Mouse (Mus musculus) layer of hippocampus, adult 11-12 months (tissue): ENCODE data around the gene Olfr171.
"Not testable (repeated sequence)": the region's sequence is repeated elsewhere in the genome, so short reads cannot be mapped to it uniquely, and the experiment has no call there.

Source experiments
- DNase-seq: peaks from one replicate; pipeline ENCODE4 v3.0.0; 2022; ENCODE audit warnings: low spot score

Olfr171 gene

GRCm38 (mm10) chr16:19629816-19630215, at the start of gene Olfr171:
TSS of gene Olfr171 (minus strand) at chr16:19629916.
- no peak for DNase-seq

GRCm38 (mm10) chr16:19670768-19671357, 41.1 kb upstream of the Olfr171 start:
- DNase-seq = no peak

GRCm38 (mm10) chr16:19666312-19666711, 36.6 kb upstream of the Olfr171 start:
- no peak for DNase-seq

GRCm38 (mm10) chr16:19611782-19612181, 17.9 kb downstream of the Olfr171 start, which contains the start of gene Olfr170:
TSS of gene Olfr170 (minus strand) at chr16:19611882.
- not testable (repeated sequence) for DNase-seq

GRCm38 (mm10) chr16:19603166-19603565, 26.6 kb downstream of the Olfr171 start:
- DNase-seq = no peak
